Mouse (Mus musculus) CH12.LX (cell line): ENCODE measurements around the gene Mecp2. TPM values are rescaled to one million over a fixed set of nuclear protein-coding genes. Genes with fewer than 3 reads are reported as not detected.

Source experiments
- DNase-seq: peaks from one replicate; pipeline ENCODE4 v3.0.0-alpha.2; 2013; ENCODE audit errors: extremely low read depth
- H3K27ac ChIP-seq: 2 replicates; pipeline ENCODE4 v1.5.1; 2012; ENCODE audit warnings: low read depth, mild to moderate bottlenecking, control low read depth, moderate library complexity; ENCODE audit not compliant: insufficient read depth
- H3K27me3 ChIP-seq: replicated peaks from 2 replicates; pipeline ENCODE3; 2012; ENCODE audit warnings: inconsistent platforms
- H3K36me3 ChIP-seq, 2 experiments: replicated peaks in 1 of 2; 2 replicates each; pipeline versions ENCODE3 to v1.6.1; 2012; ENCODE audit warnings: inconsistent platforms in 1 of 2, low read length in 1 of 2, mild to moderate bottlenecking in 1 of 2, mixed read lengths in 1 of 2, moderate library complexity in 1 of 2; ENCODE audit not compliant: control insufficient read depth in 1 of 2, insufficient read depth in 1 of 2
- H3K4me1 ChIP-seq, 2 experiments: 2 replicates each; pipeline ENCODE4 v1.6.1; 2012; ENCODE audit warnings: inconsistent platforms in 1 of 2, moderate library complexity in 1 of 2; ENCODE audit not compliant: insufficient read depth in 2 of 2, control insufficient read depth in 1 of 2
- H3K4me2 ChIP-seq: 2 replicates; pipeline ENCODE4 v1.6.1; 2012; ENCODE audit warnings: low read depth, mild to moderate bottlenecking, control low read depth; ENCODE audit not compliant: poor library complexity, insufficient read depth, severe bottlenecking
- H3K4me3 ChIP-seq, 3 experiments: fragments of 150-350 bp in 1 of 3; sonication (generic) in 1 of 3; replicated peaks in 1 of 3; 2 replicates each; pipeline versions ENCODE3 to v1.5.1; 2011 to 2012; ENCODE audit warnings: low read depth in 2 of 3, low read length in 2 of 3, mild to moderate bottlenecking in 2 of 3, moderate library complexity in 2 of 3, control low read depth in 1 of 3, improper control_type of control experiment in 1 of 3, inconsistent platforms in 1 of 3, mixed read lengths in 1 of 3; ENCODE audit not compliant: poor library complexity in 1 of 3
- H3K79me2 ChIP-seq: replicated peaks from 2 replicates; pipeline ENCODE4 v1.6.1; 2012; ENCODE audit warnings: mild to moderate bottlenecking, moderate library complexity; ENCODE audit not compliant: control insufficient read depth, poor library complexity, insufficient read depth, severe bottlenecking; ENCODE audit errors: extremely low read depth
- H3K9ac ChIP-seq: 2 replicates; pipeline ENCODE4 v1.6.1; 2012; ENCODE audit warnings: low read depth, mild to moderate bottlenecking, control low read depth, moderate library complexity; ENCODE audit not compliant: insufficient read depth
- H3K9me3 ChIP-seq: replicated peaks from 2 replicates; pipeline ENCODE3; 2012; ENCODE audit warnings: low read length, inconsistent platforms, mixed read lengths
- BHLHE40 ChIP-seq: IDR thresholded peaks from 2 replicates; pipeline ENCODE4 v1.6.1; 2011; ENCODE audit warnings: mild to moderate bottlenecking, low read depth, low read length, improper control_type of control experiment
- CHD1 ChIP-seq: IDR thresholded peaks from 2 replicates; pipeline ENCODE4 v1.6.1; 2012; ENCODE audit warnings: low read depth, low read length, improper control_type of control experiment, inconsistent platforms
- CHD2 ChIP-seq: IDR thresholded peaks from 2 replicates; pipeline ENCODE4 v1.6.1; 2011; ENCODE audit warnings: low read length, improper control_type of control experiment
- E2F4 ChIP-seq: IDR thresholded peaks from 2 replicates; pipeline ENCODE4 v1.6.1; 2011; ENCODE audit warnings: low read depth, low read length, improper control_type of control experiment; ENCODE audit not compliant: insufficient replicate concordance
- ETS1 ChIP-seq: conservative IDR thresholded peaks from 2 replicates; pipeline ENCODE4 v1.6.1; 2012; ENCODE audit warnings: low read depth, mild to moderate bottlenecking, inconsistent platforms, low read length, improper control_type of control experiment, moderate library complexity
- GABPA ChIP-seq: IDR thresholded peaks from 2 replicates; pipeline ENCODE4 v1.6.1; 2012; ENCODE audit warnings: low read depth, low read length, improper control_type of control experiment, inconsistent platforms; ENCODE audit not compliant: insufficient replicate concordance
- HCFC1 ChIP-seq: IDR thresholded peaks from 2 replicates; pipeline ENCODE4 v1.6.1; 2012; ENCODE audit warnings: low read depth, mild to moderate bottlenecking, inconsistent platforms, low read length, improper control_type of control experiment
- IRF4 ChIP-seq: IDR thresholded peaks from 2 replicates; pipeline ENCODE4 v1.6.1; 2014; ENCODE audit warnings: low read depth, mild to moderate bottlenecking, inconsistent platforms, low read length, improper control_type of control experiment
- JUN ChIP-seq: IDR thresholded peaks from 2 replicates; pipeline ENCODE4 v1.6.1; 2011; ENCODE audit warnings: low read depth, mild to moderate bottlenecking, low read length, improper control_type of control experiment, moderate library complexity; ENCODE audit not compliant: insufficient read depth
- MAFK ChIP-seq: IDR thresholded peaks from 2 replicates; pipeline ENCODE4 v1.6.1; 2011; ENCODE audit warnings: low read length, improper control_type of control experiment; ENCODE audit not compliant: insufficient replicate concordance
- NELFE ChIP-seq: IDR thresholded peaks from 2 replicates; pipeline ENCODE4 v1.6.1; 2011; ENCODE audit warnings: low read depth, low read length, improper control_type of control experiment
- PAX5 ChIP-seq: IDR thresholded peaks from 2 replicates; pipeline ENCODE4 v1.6.1; 2012; ENCODE audit warnings: low read length, inconsistent platforms, mixed read lengths
- POLR2AphosphoS2 ChIP-seq: IDR thresholded peaks from 2 replicates; pipeline ENCODE4 v1.6.1; 2011; ENCODE audit warnings: low read depth, low read length, improper control_type of control experiment
- RCOR1 ChIP-seq: conservative IDR thresholded peaks from 2 replicates; pipeline ENCODE4 v1.6.1; 2012; ENCODE audit warnings: low read depth, mild to moderate bottlenecking, inconsistent platforms, low read length, improper control_type of control experiment
- TBP ChIP-seq: conservative IDR thresholded peaks from 2 replicates; pipeline ENCODE4 v1.6.1; 2011; ENCODE audit warnings: low read depth, low read length, improper control_type of control experiment
- UBTF ChIP-seq: IDR thresholded peaks from 2 replicates; pipeline ENCODE4 v1.6.1; 2012; ENCODE audit warnings: low read depth, mild to moderate bottlenecking, inconsistent platforms, low read length, improper control_type of control experiment, moderate library complexity
- USF1 ChIP-seq: IDR thresholded peaks from 2 replicates; pipeline ENCODE4 v1.6.1; 2014; ENCODE audit warnings: low read depth, mild to moderate bottlenecking, inconsistent platforms, low read length, improper control_type of control experiment
- USF2 ChIP-seq: conservative IDR thresholded peaks from 2 replicates; pipeline ENCODE4 v1.6.1; 2011; ENCODE audit warnings: low read depth, low read length, improper control_type of control experiment
- ZNF384 ChIP-seq: IDR thresholded peaks from 2 replicates; pipeline ENCODE4 v1.6.1; 2012; ENCODE audit warnings: low read depth, low read length, improper control_type of control experiment, inconsistent platforms
- dilution Hi-C: fragments of 300-500 bp; cut with MboI; formaldehyde crosslinking; loops from 2 replicates; pipeline ENCODE4 v1.14.3; 2020; ENCODE audit warnings: low sequenced_read_pairs; ENCODE audit not compliant: extremely low pct_unique_long_range_greater_than_20kb, extremely low pct_ligation_motif_present
- in situ Hi-C: fragments of 300-500 bp; cut with MboI; formaldehyde crosslinking; loops from 3 replicates; pipeline ENCODE4 v1.14.3; 2019; ENCODE audit warnings: low sequenced_read_pairs, low pct_ligation_motif_present, low pct_unique_long_range_greater_than_20kb, mixed read lengths
- polyA plus RNA-seq: library from polyadenylated mRNA; unstranded; fragments of >175 nt; gene quantifications from 2 replicates; pipeline ENCODE4 v1.2.1, GENCODE M21; 2012; ENCODE audit warnings: low read depth; ENCODE audit not compliant: insufficient read length
- total RNA-seq, 2 experiments: library from RNA; depleted of rRNA; stranded (reverse); fragments of 300-350 nt in 1 of 2; fragments of >200 nt in 1 of 2; gene quantifications; 2 replicates each; pipeline ENCODE4 v1.2.3; 2012 to 2014

Gene Mecp2
- total and polyA plus RNA-seq, 3 experiments = 9.9 to 12.0 (median 12.0) TPM

GRCm38 (mm10) chrX:74067891-74068290 lies 67.3 kb downstream of the Mecp2 start:
- no peaks in the 10 kb centered on the region for H3K4me1 ChIP-seq
- no peak overlapping the region for H3K9ac ChIP-seq
- no peak overlapping the region for H3K4me2 ChIP-seq
- no peak overlapping the region for H3K4me3 ChIP-seq
- peaks cover 5% of the 10 kb centered on the region; the same call in 1 of the 2 replicates for H3K79me2 ChIP-seq
- H3K27ac ChIP-seq = no peak overlapping the region
- in situ Hi-C loops = no loop called here
- TF ChIP-seq RCOR1 (no peak), E2F4 (no peak), PAX5 (no peak), TBP (no peak), JUN (no peak), HCFC1 (no peak), USF1 (no peak), CHD2 (no peak), GABPA (no peak)
- no peaks in the 10 kb centered on the region for H3K9me3 ChIP-seq
- peaks cover 5 to 19% of the 10 kb centered on the region in 2 experiments for H3K36me3 ChIP-seq
- no peak for DNase-seq
- dilution Hi-C loops = no loop called here
- no peaks in the 10 kb centered on the region for H3K27me3 ChIP-seq

GRCm38 (mm10) chrX:74045107-74045506 lies 90.1 kb downstream of the Mecp2 start:
- peaks cover 6% of the 10 kb centered on the region; the same call in 1 of the 2 replicates for H3K79me2 ChIP-seq
- H3K36me3 ChIP-seq = peaks cover 0 to 9% of the 10 kb centered on the region in 2 experiments
- in situ Hi-C loops = no loop called here
- TF ChIP-seq RCOR1 = no peak
- no peak for TF ChIP-seq POLR2AphosphoS2
- TF ChIP-seq IRF4 = no peak
- TF ChIP-seq BHLHE40 = no peak
- no peak for TF ChIP-seq UBTF
- no peak for TF ChIP-seq JUN
- no peak for TF ChIP-seq MAFK
- TF ChIP-seq NELFE = no peak
- no peak for TF ChIP-seq ETS1
- TF ChIP-seq USF2 = no peak
- TF ChIP-seq CHD1 = no peak
- no peak for TF ChIP-seq CHD2
- TF ChIP-seq HCFC1 = no peak
- TF ChIP-seq ZNF384 = no peak
- TF ChIP-seq TBP = no peak
- TF ChIP-seq, all 38 proteins: peak for 0
- DNase-seq = no peak
- H3K9me3 ChIP-seq = no peaks in the 10 kb centered on the region
- H3K27ac ChIP-seq = no peak overlapping the region
- H3K27me3 ChIP-seq = no peaks in the 10 kb centered on the region
- H3K4me2 ChIP-seq = no peak overlapping the region
- H3K9ac ChIP-seq = no peak overlapping the region
- H3K4me3 ChIP-seq = no peak overlapping the region
- dilution Hi-C loops = no loop called here
- no peaks in the 10 kb centered on the region for H3K4me1 ChIP-seq
